Mouse (Mus musculus): ENCODE data around the gene Fdx1l. TPM values are rescaled to one million over a fixed set of nuclear protein-coding genes. Genes with fewer than 3 reads are reported as not detected.
"Not testable (repeated sequence)": the region's sequence is repeated elsewhere in the genome, so short reads cannot be mapped to it uniquely, and the experiment has no call there.

Gene Fdx1l
- total RNA-seq, 2 experiments from 2014 or later: 25.5 to 26.5 TPM

DNA sequence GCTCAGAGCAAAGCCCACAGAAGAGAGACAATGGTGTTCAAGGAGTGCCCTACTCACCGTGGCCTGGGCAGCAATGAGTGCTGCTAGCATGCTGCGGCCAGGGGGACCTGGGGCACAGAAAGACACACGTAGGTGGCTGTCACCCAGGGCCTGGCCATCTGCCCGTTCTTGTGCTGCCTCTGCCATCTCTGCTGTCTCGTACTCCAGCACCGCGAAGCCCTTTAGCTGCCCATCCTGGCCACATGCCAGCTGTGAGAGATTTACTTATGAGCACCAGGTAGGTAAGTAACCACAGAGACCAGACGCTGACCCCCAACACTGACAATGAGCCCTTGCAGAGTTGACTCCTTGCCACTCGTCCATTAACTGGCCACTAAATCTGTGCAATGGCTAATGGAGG, 7.7 kb upstream of the Fdx1l start:
- no peak for DNase-seq
- intact Hi-C loops (cut with DNase I; ENCODE audit: low total_unique reads): no loop called here

DNA sequence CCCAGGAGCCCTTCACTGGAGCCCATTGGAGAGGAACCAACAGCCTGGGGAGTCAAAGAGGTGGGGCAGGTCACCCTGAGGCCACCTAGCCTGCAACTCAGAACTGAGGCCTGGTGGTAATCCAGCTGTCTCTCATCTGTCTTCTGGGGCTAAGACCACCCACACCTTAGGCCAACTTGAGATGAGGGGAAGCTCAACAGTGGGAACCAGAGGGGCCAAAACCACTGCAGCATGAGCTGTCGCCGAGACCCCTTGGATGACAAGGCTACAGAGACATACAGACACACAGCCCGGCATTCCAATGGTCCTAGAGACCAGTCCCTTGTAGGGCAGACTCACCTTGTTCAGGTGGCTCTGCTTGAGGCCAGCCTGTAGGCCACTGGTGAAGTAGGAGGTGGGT, 2.2 kb upstream of the Fdx1l start:
- intact Hi-C loops (cut with DNase I; ENCODE audit: low total_unique reads): no loop called here
- DNase-seq: no peak

DNA sequence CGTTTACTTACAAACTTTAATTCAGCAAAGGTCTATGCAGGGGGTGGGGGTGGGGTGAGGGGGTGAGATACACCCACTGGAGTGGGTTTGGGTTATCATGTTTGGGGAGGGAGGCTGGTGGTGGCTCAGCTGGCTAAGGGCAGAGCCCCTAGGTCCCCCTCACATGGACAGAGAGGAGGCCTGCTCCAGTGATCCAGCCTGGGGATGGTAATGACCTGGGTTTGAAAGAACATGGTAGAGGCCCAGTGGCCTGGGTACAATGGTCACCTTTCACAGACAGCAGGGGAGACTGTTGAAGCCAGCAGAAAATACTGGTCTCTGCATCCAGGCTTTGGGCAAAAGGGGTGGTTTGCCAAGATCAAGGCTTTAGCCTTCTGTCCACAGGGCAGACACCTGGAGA, 759 bp upstream of the Fdx1l start:
- intact Hi-C loops (cut with DNase I; ENCODE audit: low total_unique reads): no loop called here
- no peak for DNase-seq

DNA sequence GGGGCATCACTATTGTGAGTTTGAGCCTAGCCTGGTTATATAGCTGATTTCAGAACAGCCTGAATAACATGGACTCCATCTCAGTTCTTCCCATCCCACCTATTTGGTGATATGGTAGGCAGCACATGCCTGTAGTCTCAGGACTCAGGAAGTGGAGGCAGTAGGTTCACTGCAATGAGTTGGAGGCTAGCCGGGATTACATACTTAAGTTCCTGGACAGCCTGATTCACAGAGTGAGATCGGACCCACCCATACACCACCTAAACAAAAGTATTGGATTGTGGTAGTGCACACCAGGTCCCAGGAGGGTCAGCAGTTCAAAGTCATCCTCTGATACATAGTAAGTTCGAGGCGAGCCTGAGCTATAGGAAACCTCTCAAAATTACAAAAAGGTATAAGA, 773 bp downstream of the Fdx1l start:
- intact Hi-C loops (cut with DNase I; ENCODE audit: low total_unique reads): no loop called here
- DNase-seq: no peak

DNA sequence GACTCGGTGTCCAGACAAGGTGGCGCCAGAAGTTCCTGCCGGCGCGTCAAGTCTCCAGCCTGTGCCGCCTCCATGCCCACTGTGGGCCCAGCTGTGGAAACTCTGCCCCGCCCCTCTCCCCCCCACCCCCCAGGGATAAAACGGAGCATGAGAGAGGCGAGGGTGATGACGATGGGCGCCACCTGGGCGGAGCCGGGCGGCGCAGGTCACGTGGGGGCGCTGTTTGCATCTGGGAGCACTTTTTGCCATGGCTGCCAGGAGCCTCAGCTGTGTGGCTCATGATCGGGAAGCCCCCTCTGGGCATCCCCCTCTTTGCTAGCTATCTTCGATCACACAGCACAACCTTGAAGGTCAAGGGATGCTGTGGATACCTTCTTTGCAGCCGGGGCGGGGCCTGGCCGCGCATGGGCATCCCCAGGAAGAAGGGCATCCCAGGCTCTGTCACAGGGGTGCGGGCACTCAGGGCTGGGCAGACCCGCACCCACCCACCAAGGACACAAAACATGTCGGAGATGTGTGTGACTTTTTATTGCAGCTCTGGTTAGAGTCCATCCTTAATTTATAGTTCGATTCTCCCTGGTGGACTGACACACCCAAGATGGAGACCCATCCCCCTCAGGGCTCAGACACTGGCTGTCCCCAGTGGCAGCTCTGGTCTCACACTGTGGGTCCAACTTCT, 6.3 kb downstream of the Fdx1l start, which contains the start of gene Zglp1:
TSS of gene Zglp1 (minus strand) at position 88 of the 679 bp plus-strand sequence.
- DNase-seq: no peak
- intact Hi-C loops (cut with DNase I; ENCODE audit: low total_unique reads): no loop called here

DNA sequence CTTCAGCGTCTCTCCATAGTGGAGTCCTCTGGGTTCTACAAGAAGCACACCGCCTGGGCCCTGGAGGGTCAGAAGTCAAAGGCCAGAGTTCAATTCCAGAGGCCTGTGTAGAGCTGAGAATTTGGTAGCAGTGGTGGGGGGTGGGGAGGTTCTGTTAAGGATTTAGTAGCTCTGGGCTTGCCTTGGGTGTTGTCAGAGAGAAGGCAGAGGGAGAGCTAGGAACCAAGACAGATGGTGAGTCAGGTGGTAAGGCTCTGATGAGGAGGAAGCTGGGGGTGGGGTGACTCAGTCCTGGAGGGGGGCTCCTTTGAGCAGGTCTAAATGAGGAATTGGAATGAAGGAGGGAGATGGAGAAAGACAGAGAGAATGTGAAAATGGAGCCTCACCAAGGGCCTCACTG, 10.5 kb downstream of the Fdx1l start:
- intact Hi-C loops (cut with DNase I; ENCODE audit: low total_unique reads): no loop called here
- no peak for DNase-seq

DNA sequence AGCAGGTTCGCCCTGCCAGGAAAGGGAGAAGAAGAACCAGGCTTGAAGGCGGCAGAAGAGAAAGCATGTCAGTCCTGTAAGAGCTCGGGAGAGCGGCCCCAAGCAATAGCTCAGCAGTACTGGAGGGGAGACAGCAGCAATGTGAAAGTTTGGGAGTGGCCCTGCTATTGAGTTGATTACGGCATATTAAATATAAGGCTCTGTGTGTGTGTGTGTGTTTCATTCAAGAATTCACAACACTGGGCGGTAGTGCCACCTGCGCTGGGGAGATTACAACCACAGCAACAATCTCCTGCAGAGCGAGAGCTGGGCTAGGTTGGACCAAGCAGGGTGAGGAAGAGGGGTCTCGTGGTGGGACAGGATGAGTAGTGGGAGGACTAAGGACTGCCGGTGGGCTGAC, 21.8 kb downstream of the Fdx1l start:
- intact Hi-C loops (cut with DNase I; ENCODE audit: low total_unique reads): no loop called here
- DNase-seq: no peak

DNA sequence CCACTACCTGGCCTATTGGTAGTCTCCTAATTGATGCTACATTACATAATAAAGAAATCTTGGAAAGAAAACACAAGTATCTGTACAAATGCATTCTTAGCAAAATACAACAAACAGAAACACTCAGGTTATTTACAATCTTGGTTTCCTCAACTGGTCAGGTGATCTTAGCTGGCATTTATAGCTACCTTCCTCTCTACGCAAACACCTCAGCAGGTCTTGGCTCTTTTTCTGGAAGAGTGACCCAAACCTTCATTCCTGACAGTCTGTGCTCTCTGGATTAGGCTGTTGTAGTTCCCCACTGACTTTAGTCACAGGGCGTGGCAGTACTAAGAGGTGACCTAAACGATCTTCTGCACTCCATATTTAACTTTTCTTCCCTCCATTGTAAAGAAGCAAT, 28.2 kb downstream of the Fdx1l start:
- DNase-seq: no peak
- intact Hi-C loops (cut with DNase I; ENCODE audit: low total_unique reads): no loop called here

DNA sequence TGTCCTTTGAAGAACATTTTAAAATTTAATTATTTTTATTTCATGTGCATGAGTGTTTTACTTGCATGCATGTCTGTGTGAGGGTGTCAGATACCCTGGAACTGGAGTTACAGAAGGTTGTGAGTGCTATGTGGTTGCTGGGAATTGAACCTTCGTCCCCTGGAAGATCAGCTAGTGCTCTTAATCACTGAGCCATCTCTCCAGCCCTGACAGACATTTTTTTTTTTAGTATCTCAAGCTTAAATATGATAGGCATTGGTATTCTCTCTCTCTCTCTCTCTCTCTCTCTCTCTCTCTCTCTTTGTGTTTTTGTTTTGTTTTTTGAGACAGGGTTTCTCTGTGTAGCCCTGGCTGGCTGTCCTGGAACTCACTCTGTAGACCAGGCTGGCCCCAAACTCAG, 28.6 kb downstream of the Fdx1l start:
- intact Hi-C loops (cut with DNase I; ENCODE audit: low total_unique reads); DNase-seq: not testable (repeated sequence)

DNA sequence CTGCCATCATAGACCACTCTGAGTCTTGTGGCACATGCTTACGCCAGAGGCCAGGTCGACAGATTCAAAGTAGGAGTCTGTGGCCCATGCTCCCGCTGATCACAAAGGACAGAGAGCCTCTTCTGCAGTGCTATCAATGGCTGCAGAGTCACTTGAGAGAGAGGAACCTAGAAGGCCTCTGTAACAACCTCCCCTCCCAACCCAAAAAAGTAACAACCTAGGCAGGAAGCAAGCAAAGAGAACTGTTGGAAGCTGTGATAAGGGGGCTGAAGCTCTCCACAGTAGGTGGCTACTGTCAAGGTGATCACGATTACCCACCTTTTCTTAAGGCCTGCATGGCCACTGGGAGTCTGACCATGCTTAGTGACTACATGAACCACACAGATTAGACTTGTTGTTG, 29.9 kb downstream of the Fdx1l start:
- intact Hi-C loops (cut with DNase I; ENCODE audit: low total_unique reads): no loop called here
- no peak for DNase-seq

DNA sequence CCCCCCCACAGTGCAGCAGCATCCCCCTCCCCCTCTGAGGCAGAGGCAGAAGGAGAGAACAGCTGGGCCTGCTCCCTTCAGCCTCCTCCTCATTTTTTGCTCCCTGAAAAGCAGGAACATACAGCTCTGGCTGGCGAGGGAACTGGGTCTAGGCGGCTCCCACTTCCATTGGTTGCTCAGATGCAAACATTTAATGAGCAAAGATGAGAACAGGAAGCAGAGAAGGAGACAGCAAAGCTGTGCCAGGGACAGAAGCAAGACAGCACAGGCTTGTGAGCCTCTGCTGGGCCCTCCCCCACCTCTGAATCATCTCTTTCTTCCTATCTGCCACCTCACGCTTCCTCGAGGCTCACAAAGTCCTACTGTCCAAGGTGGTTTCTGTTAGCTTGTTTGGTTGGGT, 32.1 kb downstream of the Fdx1l start:
- DNase-seq: no peak
- intact Hi-C loops (cut with DNase I; ENCODE audit: low total_unique reads): no loop called here

DNA sequence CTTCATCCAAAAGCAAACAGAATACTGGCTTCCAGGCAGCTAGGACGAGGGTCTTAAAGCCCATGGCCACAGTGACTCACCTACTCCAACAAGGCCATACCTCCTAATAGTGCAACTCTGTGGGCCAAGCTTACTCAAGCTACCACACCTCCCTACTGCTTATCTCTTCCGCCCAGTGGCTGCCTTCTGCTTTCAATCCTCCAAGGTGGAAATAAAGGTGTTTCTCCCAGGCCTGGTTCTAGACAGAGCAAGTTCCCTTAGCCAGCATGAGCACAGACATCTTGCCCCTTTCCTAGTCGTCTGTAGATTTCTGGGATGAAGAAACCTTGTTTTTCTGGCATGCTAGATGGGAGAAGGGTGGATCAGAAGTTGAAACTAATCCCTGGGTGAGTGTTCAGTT, 33.6 kb downstream of the Fdx1l start:
- intact Hi-C loops (cut with DNase I; ENCODE audit: low total_unique reads): no loop called here
- DNase-seq: no peak

DNA sequence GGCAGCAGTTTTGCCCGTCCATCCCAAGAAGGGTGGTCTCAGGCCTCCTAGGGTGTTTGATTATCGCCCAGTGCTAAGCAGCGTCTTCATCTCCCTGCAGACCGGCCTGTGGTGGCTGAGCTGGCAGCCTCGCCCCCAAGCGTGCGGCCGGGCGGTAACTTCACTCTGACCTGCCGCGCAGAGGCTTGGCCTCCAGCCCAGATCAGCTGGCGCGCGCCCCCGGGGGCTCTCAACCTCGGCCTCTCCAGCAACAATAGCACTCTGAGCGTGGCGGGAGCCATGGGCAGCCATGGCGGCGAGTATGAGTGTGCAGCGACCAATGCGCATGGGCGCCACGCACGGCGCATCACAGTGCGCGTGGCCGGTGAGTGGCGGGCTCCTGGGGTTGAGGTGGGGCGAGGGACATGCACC, 35.9 kb downstream of the Fdx1l start:
- DNase-seq: peak; percentile 25
- intact Hi-C loops (cut with DNase I; ENCODE audit: low total_unique reads): no loop called here

DNA sequence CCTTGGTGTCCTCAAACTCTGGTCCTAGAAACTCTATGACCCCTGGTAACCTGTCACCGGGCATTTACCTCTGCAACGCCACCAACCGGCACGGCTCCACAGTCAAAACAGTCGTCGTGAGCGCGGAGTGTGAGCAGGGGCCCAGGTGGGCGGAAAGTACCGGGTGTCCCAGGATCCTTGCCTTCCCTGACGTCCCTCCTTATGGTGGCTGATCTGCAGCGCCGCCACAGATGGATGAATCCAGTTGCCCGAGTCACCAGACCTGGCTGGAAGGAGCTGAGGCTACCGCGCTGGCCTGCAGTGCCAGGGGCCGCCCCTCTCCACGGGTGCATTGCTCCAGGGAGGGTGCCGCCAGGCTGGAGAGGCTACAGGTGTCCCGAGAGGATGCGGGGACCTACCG, 36.7 kb downstream of the Fdx1l start:
- intact Hi-C loops (cut with DNase I; ENCODE audit: low total_unique reads): no loop called here

DNA sequence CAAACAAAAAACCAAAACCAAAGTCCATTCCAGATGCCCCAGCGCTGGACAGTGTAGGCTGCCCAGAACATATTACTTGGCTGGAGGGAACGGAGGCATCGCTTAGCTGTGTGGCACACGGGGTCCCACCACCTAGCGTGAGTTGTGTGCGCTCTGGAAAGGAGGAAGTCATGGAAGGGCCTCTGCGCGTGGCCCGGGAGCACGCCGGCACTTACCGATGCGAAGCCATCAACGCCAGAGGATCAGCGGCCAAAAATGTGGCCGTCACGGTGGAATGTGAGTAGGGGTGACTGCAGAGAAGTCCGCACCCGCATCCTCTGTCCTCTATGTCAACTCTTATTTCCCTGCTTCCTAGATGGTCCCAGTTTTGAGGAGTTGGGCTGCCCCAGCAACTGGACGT, 37.3 kb downstream of the Fdx1l start:
- intact Hi-C loops (cut with DNase I; ENCODE audit: low total_unique reads): no loop called here
- no peak for DNase-seq

More for the DNA sequence above, 36.7 kb downstream of the Fdx1l start:
- DNase-seq: peak; percentile 5

DNA sequence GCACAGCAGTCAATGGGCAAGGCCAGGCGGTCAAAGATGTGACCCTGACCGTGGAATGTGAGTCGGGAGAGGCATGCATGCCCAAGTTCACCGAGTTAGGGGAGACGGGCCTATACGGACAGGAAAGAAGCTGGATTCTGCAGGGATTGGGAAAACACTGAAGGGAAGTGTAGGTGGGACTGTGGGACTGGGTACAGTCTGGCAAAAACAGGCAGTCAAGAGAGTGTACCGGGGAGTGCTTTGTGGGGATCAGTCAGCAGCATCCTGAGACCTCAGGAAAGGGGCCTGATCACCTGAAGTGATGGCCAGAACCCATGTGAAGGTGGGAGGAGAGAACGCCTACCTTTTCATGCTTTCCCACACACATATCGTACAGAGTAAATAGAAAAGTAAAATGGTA, 37.8 kb downstream of the Fdx1l start:
- intact Hi-C loops (cut with DNase I; ENCODE audit: low total_unique reads): no loop called here
- DNase-seq: no peak

DNA sequence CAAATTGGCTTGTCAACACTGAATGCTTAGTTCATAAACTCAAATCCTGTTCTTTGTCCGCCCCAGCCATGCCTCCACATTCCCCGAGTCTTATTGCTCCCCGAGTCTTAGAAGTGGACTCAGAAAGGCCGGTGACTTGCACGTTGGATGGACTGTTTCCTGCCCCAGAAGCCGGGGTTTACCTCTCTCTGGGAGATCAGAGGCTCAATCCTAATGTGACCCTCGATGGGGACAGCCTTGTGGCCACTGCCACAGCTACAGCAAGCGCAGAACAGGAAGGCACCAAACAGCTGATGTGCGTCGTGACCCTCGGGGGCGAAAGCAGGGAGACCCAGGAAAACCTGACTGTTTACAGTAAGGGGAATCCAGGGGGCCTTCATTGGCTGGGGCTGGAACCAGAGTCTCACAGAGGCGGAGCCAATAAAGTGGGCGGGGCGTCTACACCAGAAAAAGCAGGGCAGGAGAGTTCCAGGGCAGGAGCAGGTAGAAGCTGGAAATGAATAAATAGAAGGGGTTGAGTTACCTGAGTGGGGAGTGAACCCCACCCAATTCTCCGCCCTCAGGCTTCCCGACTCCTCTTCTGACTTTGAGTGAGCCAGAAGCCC, 38.8 kb downstream of the Fdx1l start:
- intact Hi-C loops (cut with DNase I; ENCODE audit: low total_unique reads): loop anchor here (5.0 kb wide), 1 partner anchor 103 kb away; no protein-coding TSS in a partner anchor
- no peak for DNase-seq

DNA sequence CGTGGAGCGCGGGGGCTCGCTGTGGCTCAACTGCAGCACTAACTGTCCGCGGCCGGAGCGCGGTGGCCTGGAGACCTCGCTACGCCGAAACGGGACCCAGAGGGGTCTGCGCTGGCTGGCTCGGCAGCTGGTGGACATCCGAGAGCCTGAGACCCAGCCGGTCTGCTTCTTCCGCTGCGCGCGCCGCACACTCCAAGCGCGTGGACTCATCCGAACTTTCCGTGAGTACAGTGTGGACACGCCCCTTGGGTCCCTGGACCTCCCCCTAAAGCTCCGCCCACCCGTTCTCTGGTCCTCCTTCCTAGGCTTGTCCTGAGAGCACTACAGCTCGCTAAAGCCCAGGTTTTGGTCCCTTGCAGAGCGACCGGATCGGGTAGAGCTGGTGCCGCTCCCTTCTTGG, 40.3 kb downstream of the Fdx1l start:
- intact Hi-C loops (cut with DNase I; ENCODE audit: low total_unique reads): loop anchor here (5.0 kb wide), 1 partner anchor 104 kb away; no protein-coding TSS in a partner anchor

DNA sequence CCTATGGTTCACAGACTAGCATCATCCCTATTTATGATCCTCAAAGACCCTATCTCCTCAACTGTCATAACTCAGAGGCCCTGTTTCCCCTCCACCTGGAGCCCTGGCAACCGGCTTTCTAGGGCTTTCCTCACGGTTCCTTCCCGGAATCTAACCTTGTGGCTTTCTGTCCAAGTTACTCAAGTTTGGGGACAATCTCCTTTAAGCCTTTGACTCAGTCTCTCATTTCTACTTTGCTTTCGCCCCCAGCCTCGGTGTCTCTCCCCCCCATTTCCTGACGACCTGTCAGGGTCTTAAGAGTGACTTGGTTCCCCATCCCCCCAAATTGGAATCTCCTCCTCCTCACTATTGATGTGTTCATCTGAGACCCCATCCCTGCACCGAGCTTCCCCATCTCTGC, 40.9 kb downstream of the Fdx1l start:
- intact Hi-C loops (cut with DNase I; ENCODE audit: low total_unique reads): loop anchor here (5.0 kb wide), 1 partner anchor 105 kb away; no protein-coding TSS in a partner anchor

More for the DNA sequence above, 40.3 kb downstream of the Fdx1l start:
- DNase-seq: peak; percentile 85

DNA sequence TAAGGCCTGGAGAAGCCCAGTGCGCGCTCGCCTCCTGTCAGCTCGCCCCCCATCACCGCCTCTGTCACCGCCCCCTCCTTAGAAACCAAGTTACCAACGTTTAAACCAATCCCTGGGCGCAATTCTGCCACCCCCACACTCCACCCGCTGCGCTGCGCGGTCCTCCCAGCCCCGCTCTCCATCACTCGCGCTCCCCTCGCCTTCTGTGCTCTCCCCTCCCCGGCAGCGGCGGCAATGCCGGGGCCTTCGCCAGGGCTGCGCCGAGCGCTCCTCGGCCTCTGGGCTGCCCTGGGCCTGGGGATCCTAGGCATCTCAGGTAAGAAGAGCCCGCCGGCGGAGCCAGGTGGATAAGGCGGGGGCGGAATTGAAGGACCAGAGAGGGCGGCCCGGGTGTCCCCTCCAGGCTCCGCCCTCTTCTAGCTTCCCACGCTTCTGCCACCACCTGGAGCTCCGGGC, 41.5 kb downstream of the Fdx1l start, which contains the start of gene Icam5:
TSS of gene Icam5 (plus strand) at position 178 of the 456 bp plus-strand sequence.
- intact Hi-C loops (cut with DNase I; ENCODE audit: low total_unique reads): loop anchor here (5.0 kb wide), 1 partner anchor 105 kb away; no protein-coding TSS in a partner anchor
- DNase-seq: peak; percentile 23

More for the DNA sequence above, 40.9 kb downstream of the Fdx1l start:
- DNase-seq: no peak

Measured in gastrocnemius, postnatal 14 days (tissue).